Mouse (Mus musculus): ENCODE measurements around the gene Zfp488.

GRCm38 (mm10) chr14:33946125-33946524, 32.4 kb downstream of the Zfp488 start:
- no peak for TF ChIP-seq CTCF (IDR thresholded peaks at IDR 0.05; ENCODE audit: extremely low read depth, insufficient read length, insufficient replicate concordance, low read depth, low read length)
- TF ChIP-seq POLR2A (IDR thresholded peaks at IDR 0.05; ENCODE audit: low read depth, low read length) = no peak
